Mouse (Mus musculus) 3T3-L1 (cell line): ENCODE results near the gene Sept10.
"Not testable (repeated sequence)": the region's sequence is repeated elsewhere in the genome, so short reads cannot be mapped to it uniquely, and the experiment has no call there.

Source experiments
- DNase-seq: peaks from one replicate; pipeline ENCODE4 v3.0.0-alpha.2; 2015; ENCODE audit warnings: low read depth, low spot score

The Sept10 gene

DNA sequence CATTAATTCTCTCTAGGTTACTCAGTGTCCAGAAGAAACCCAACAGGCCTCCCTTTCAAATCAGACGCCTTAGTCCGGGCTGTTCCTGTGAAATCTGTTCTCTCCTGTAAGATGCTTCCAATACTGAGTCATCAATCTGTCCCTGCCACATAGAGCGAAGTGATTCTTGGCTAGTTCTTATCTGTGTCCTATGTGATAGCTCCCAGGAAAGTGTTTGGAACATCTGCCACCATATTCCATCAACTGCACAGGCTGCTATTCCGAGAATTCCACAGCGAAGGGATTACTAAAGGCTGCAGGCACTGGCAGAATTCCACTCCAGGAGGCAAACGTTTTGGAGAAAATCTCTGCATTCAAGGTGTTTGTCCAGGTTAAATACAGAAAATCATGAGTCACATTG, 94.0 kb downstream of the Sept10 start:
- no peak for DNase-seq

DNA sequence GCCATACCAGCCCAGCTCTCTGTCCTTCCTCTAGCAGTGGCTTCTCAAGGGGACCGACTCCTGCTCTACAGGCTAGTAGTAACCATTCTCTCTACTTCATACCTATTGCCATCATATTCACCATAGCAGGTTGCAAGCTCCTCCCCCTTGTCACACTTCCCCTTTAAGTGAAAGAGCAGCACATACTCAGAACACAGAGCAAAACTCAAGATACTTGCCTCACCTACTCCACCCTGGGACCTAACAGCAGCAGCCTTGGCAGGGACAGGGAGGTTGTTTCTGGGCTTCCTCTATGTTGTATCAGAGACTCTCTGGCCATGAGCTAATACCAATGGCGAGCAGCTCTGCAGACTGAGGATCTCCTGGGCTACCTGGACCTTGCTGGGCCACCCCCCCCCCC, 96.2 kb downstream of the Sept10 start:
- no peak for DNase-seq

DNA sequence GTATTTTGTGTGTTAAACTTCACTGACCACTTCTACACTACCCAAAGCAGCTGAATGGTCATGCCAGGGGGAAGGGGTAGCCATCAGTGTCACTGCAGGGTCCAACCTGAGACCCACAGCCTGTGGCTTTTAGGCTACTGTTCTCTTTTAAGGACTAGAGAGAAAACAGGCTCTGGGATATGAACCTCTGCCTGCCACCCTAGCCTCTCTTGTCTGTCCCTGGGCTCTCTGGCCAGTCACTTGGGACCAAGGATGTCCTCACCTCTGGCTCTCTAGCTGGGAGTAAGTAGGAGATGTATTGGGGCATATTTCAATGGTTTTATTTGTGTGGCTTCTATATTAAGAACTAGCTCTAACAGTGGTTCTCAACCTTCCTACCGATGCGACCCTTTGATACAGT, 101.8 kb downstream of the Sept10 start:
- no peak for DNase-seq

DNA sequence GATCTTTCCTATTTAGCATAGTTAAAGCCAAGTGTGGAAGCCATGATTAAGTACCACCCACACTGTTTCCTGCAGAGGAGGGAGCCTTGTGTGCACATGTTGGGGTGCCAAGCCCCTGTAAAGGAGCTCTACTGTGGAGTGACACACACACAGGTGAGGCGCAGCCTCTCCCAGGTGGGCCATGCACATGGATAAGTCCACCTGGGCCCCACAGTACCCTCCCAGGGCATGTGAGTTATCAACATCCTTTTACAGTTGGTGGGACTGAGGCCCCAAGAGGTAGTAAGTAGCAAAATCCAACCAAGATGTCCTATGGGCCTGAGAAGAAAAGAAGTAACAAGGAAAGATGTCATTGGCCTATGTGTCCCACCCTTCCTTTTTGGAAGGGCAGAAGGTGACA, 102.6 kb downstream of the Sept10 start:
- DNase-seq, result no peak

DNA sequence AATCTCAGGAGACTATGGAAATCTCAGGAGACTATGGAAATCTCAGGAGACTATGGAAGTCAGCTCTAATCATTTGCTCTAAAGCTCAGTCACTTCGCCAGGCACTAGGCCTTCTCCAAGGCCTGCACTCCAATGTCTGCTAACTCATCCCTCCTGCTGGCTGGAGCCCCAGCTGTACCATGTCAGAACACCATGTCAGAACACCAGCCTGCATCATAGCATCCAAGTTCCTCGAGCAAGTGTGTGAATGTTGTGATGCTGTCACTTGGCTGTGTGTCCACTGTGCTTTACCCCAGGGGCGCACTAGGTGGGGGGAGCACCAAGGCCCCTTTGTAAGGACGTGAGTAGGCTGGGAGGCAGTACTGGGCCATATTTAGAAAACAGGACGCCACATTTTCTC, 104.1 kb downstream of the Sept10 start:
- no peak for DNase-seq

DNA sequence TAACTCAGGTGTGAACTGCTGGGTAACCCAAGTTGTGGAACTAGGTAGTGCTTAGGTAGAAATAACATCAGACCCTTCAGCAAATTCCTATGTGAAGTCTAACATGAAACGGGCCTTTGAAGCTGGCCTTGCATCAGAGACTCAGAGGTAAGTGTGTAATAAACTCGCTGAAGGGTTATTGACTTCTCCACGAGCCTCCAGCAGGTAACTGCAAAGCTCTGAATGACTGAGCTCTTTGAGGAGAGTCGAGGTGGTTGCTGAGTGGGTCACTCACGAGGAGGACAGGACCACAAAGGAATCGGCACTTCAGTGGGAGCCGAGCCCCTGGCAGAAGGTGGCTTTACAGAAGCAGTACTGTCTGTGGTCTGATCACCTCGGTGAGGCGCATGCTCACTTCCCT, 105.3 kb downstream of the Sept10 start:
- DNase-seq, result no peak

DNA sequence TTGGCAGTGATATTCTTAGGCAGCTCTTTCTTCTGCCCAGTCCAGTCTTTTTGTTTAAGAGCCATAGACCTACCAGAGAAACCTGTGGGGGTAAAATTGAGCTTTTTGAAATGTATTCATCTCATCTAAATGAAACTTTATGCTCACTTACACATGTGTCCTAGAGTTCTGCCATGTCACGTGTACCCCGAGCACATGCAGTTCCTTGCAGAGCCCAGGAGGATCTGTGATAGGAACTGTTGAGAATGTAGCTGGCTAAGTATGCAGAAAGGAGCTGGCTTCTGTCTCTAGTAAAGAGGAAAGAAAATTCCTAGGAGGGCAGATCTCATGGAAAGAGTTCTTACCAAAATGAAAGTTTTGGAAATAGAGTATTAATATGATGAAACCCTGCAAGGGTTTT, 106.0 kb downstream of the Sept10 start:
- DNase-seq, result no peak

DNA sequence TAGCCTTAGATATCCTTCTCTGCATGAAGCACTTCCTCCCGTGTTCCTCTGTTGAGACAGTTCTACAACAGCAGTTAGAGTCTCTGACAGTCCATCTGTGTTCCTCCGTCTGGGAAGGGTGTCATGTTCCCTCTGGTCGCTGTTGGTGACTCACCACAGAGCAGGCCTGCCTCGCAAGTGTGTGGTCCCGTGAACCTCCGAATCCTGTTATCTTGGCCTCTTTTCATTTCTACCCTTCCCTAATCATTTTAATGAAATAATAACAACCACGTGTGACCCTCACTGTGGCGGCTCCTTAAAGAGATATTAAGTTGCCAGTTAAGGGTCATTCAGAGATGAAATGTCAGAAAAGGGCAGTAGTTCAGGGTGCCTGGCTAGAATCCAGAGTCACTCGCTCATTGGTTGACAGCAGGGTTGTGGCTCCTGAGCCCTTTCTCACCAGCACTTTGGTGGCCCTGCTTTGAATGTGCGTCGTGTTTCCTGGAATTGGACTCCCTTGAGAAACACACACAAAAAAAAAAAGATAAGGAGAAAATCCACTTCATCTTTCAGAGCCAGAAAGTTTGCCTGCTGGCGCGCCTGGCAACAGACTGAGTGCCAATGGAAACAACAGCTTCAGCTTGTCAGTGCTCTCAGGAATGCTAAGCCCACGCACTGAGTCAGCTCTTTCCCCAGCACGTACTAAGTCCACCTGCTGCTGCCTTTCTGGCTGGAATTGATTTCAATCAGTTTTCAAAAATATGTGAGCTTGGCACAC, 106.9 kb downstream of the Sept10 start:
- peak; percentile 76 for DNase-seq

DNA sequence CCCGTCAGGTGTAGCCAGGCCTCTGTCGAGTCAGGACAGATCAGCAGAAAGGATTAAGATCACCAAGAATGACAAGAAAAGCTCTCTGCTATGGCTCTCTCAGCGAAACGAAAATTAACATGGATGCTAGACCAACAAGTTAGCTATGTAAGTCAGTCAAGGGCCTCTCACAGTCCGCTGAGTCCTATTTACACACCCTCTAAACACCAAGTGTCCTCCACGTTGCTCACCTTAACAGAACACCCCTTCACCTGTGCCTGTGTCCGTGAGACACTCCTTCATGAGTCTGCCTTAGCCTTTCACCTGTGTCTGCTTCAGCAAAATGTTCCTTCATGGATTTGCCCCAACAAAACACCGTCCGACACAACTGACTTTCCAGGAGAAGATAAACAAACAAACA, 108.3 kb downstream of the Sept10 start:
- no peak for DNase-seq

DNA sequence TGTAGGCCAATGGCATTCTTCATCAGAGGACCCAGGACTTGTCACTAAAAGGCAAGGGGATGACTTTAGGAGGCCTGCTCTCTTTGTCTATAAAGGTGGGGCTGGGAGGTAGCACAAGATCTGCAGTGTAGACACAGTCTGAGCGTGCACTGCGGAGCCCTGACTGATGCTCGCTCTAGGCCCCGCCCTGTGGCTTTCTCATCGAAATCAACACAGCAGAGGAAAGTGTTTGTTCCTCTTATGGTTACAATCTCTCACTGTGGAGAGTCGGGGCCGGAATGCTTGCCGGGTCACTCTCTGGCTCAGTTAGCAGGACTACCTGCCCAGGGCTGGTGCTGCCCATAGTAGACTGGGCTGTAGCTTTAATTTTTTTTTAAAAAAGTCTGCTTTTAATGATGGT, 108.9 kb downstream of the Sept10 start:
- DNase-seq, result no peak

DNA sequence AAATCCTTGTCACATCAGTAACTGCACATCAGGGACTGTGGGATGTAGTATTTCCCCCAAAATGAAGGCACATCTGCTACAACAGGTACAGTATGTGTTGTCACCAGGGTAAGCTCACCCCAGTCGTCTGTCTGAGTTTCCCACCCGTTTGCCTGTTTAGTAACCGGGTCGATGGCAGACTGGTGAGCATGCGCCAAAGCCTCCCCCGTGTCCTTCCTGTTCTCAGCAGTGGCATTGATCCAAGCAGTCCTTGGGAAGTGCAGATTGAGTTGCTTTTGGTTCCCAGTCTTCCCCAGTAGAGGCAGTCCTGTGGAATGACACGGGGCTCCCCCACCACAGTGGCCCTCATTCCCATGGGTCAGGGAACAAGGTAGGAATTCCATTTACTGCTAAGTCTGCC, 111.3 kb downstream of the Sept10 start:
- no peak for DNase-seq

DNA sequence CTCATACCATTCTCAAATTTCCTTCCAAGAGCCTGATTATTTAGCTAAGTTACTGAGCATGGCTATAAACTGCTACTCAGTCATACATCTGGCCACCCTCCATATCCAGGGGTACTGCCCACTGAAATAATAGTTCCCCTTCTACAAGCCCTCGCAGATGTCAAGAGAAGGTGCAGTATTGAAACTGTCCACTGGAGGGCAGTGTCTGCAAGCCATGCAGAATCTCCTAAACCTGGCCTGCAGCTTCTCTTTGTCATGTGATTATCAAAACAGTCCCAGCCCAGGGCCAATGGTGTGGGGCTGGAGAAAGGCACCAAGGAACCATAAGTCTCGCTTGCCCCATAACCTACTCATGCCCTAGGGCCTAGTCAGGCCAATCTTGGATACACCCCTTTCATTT, 112.6 kb downstream of the Sept10 start:
- DNase-seq, result peak; percentile 87

DNA sequence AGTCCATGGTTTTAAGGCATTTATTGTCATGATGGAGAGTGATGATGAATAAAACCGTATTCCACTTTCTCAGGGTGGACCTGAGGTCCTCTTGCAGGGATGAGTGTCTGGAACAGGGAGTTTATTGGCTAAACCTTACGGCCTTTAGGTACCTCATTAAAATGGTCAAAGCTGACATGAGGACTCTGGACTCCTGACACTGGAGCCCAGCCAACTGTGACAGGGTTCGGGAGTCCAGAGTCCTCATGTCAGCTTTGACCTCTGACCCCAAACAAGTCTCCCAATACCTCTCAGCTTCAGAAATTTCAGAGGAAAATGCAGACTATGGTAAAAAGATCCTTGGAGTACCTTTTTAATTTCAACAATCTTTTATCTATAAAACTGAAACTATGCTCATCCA, 115.0 kb downstream of the Sept10 start:
- no peak for DNase-seq

DNA sequence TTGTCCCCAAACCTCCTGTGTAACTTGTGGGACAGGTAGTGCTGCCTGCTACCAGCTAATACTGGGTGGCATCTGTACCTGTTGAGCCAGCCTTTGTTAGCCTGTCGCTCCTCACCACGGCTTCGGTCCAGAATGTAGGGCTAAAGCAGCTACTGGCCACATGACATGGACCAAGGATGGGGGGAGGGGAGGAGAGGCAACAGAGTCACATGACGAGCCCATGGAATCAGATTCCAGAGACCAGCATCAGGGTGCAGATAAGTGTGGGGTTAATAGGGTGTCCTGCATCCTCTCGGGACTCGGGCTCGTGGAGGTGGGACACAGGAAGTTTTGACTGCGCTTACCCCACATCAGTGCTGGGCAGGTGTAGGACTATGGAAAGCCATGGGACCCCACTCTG, 115.8 kb downstream of the Sept10 start:
- no peak for DNase-seq

DNA sequence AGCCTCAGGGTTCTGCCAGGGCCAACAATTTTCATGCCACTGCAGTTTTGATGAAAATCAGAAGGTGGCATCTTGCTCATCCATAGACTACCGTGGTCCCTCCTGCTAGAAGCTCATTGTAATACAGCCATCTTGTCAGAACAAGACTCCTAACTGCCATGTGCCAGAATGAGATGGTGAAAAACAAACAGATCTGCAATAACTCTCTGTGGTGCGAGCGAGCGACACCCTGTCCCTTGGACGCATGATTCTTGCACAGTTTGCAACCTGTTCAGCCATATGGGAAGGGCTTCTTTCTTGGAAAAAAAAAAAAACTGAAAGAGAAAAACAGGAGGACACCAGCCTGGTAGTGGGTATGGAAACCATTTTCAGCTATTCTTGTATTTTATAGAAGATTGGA, 117.0 kb downstream of the Sept10 start:
- DNase-seq, result no peak

DNA sequence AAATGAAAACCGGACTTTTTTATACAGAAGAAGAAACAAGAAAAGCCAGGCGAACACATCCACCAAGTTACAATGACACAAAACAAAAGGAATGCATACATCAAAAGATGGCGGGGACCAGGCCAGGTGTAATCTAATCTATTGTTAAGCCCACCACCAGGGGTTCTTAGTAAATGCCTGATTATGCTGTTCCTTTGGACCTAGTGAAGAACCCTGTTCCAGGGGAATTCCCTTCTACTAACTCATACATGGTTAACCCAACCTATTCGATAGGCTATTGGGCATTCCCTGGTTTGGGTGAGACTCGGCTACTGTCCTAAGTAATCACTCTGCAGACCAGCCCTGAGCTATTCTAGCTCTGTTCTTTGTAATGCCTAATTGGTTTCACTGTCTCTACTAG, 118.6 kb downstream of the Sept10 start:
- DNase-seq, result not testable (repeated sequence)

DNA sequence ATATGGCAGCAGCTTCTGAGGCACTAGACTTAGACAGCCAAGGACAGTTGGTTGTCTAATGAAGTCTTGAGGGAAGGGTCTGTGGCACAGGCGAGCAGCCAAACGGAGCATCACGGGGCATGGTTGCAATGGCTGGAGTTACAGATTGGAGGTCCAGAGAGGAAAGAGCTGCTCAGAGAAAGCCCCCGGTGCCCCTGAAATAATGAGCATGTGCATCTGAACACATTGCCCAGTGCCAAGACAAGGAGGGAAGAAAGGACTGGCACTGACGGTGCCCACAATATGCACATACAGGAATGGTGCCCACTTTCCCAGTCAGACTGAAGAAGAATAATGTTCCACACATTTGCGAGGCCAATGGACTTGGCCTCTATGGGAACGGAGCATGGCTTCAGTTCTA, 129.7 kb downstream of the Sept10 start:
- no peak for DNase-seq
